Mouse (Mus musculus) induced T-regulatory cell, adult 2 months (primary cell): Measurements from ENCODE around the gene Foxk2.
"Not testable (repeated sequence)": the region's sequence is repeated elsewhere in the genome, so short reads cannot be mapped to it uniquely, and the experiment has no call there.

Experiments
- DNase-seq: peaks from one replicate; pipeline ENCODE4 v3.0.0-alpha.2; 2012; ENCODE audit warnings: low read depth

Foxk2 gene

GRCm38 (mm10) chr11:121278011-121278410, 18.2 kb downstream of the Foxk2 start:
- no peak for DNase-seq

GRCm38 (mm10) chr11:121282911-121283310, 23.1 kb downstream of the Foxk2 start:
- DNase-seq, result no peak

GRCm38 (mm10) chr11:121289859-121290258, 30.1 kb downstream of the Foxk2 start:
- DNase-seq, result peak; percentile 21

GRCm38 (mm10) chr11:121294771-121295170, 35.0 kb downstream of the Foxk2 start:
- no peak for DNase-seq

GRCm38 (mm10) chr11:121298493-121298892, 38.7 kb downstream of the Foxk2 start:
- DNase-seq, result no peak

GRCm38 (mm10) chr11:121300265-121300664, 40.5 kb downstream of the Foxk2 start:
- DNase-seq, result no peak

- no peak for DNase-seq
Observed at GRCm38 (mm10) chr11:121305371-121305770, 45.6 kb downstream of the Foxk2 start.

GRCm38 (mm10) chr11:121306608-121307007, 46.8 kb downstream of the Foxk2 start:
- DNase-seq, result no peak

GRCm38 (mm10) chr11:121307712-121308111, 47.9 kb downstream of the Foxk2 start:
- not testable (repeated sequence) for DNase-seq

GRCm38 (mm10) chr11:121326034-121326433, 66.2 kb downstream of the Foxk2 start:
- DNase-seq, result no peak

GRCm38 (mm10) chr11:121326681-121327080, 66.9 kb downstream of the Foxk2 start:
- no peak for DNase-seq

- no peak for DNase-seq
Observed at GRCm38 (mm10) chr11:121328206-121328605, 68.4 kb downstream of the Foxk2 start.

GRCm38 (mm10) chr11:121328619-121329018, 68.8 kb downstream of the Foxk2 start:
- no peak for DNase-seq

GRCm38 (mm10) chr11:121331641-121332040, 71.9 kb downstream of the Foxk2 start:
- DNase-seq, result no peak

- DNase-seq, result no peak
Observed at GRCm38 (mm10) chr11:121339647-121340046, 79.9 kb downstream of the Foxk2 start.

GRCm38 (mm10) chr11:121340287-121340686, 80.5 kb downstream of the Foxk2 start:
- no peak for DNase-seq

- not testable (repeated sequence) for DNase-seq
Observed at GRCm38 (mm10) chr11:121342423-121342822, 82.6 kb downstream of the Foxk2 start.

GRCm38 (mm10) chr11:121347036-121347435, 87.2 kb downstream of the Foxk2 start:
- DNase-seq, result no peak

- no peak for DNase-seq
Observed at GRCm38 (mm10) chr11:121348166-121348565, 88.4 kb downstream of the Foxk2 start.

- not testable (repeated sequence) for DNase-seq
Observed at GRCm38 (mm10) chr11:121348727-121349126, 88.9 kb downstream of the Foxk2 start.

GRCm38 (mm10) chr11:121353326-121354090, 93.7 kb downstream of the Foxk2 start:
- DNase-seq, result peak; percentile 79

GRCm38 (mm10) chr11:121354091-121354707, 94.4 kb downstream of the Foxk2 start, which contains the start of gene Wdr45b:
Gene Wdr45b, minus strand, starts transcription at chr11:121354445.
- peak; percentile 98 for DNase-seq
